Mouse (Mus musculus): ENCODE results near the gene Mthfsl.
"Not testable (repeated sequence)": the region's sequence is repeated elsewhere in the genome, so short reads cannot be mapped to it uniquely, and the experiment has no call there.

Gene Mthfsl

GRCm38 (mm10) chr9:88719989-88720537 is at the start of gene Mthfsl:
Gene Mthfsl (minus strand): TSS chr9:88720296.
- not testable (repeated sequence) for DNase-seq (ENCODE audit: low spot score in 2 of 2)

GRCm38 (mm10) chr9:88769470-88769869 is 49.4 kb upstream of the Mthfsl start:
- DNase-seq (ENCODE audit: low spot score in 2 of 2), result not testable (repeated sequence)

- DNase-seq (ENCODE audit: low spot score in 2 of 2), result not testable (repeated sequence)
Observed at GRCm38 (mm10) chr9:88746687-88747086, 26.6 kb upstream of the Mthfsl start.

GRCm38 (mm10) chr9:88746046-88746445 is 25.9 kb upstream of the Mthfsl start:
- DNase-seq (ENCODE audit: low spot score in 2 of 2), result not testable (repeated sequence)

- DNase-seq (ENCODE audit: low spot score in 2 of 2), result not testable (repeated sequence)
Observed at GRCm38 (mm10) chr9:88735289-88735688, 15.2 kb upstream of the Mthfsl start.

GRCm38 (mm10) chr9:88733182-88733581 is 13.1 kb upstream of the Mthfsl start:
- not testable (repeated sequence) for DNase-seq (ENCODE audit: low spot score in 2 of 2)

GRCm38 (mm10) chr9:88732334-88732733 is 12.2 kb upstream of the Mthfsl start:
- not testable (repeated sequence) for DNase-seq (ENCODE audit: low spot score in 2 of 2)

- not testable (repeated sequence) for DNase-seq (ENCODE audit: low spot score in 2 of 2)
Observed at GRCm38 (mm10) chr9:88731728-88732127, 11.6 kb upstream of the Mthfsl start, which contains the start of gene Bcl2a1d. Gene Bcl2a1d (minus strand): TSS chr9:88731914.

- DNase-seq (ENCODE audit: low spot score in 2 of 2), result not testable (repeated sequence)
Observed at GRCm38 (mm10) chr9:88728311-88728710, 8.2 kb upstream of the Mthfsl start.

- not testable (repeated sequence) for DNase-seq (ENCODE audit: low spot score in 2 of 2)
Observed at GRCm38 (mm10) chr9:88721628-88722027, 1.5 kb upstream of the Mthfsl start.

- not testable (repeated sequence) for DNase-seq (ENCODE audit: low spot score in 2 of 2)
Observed at GRCm38 (mm10) chr9:88719073-88719921, 799 bp downstream of the Mthfsl start.

GRCm38 (mm10) chr9:88718593-88718992 is 1.5 kb downstream of the Mthfsl start:
- not testable (repeated sequence) for DNase-seq (ENCODE audit: low spot score in 2 of 2)

GRCm38 (mm10) chr9:88718140-88718539 is 2.0 kb downstream of the Mthfsl start:
- DNase-seq (ENCODE audit: low spot score in 2 of 2), result peak in 1 of 2 experiments; percentile 63

- not testable (repeated sequence) for DNase-seq (ENCODE audit: low spot score in 2 of 2)
Observed at GRCm38 (mm10) chr9:88714515-88714914, 5.6 kb downstream of the Mthfsl start.

- DNase-seq (ENCODE audit: low spot score in 2 of 2), result not testable (repeated sequence)
Observed at GRCm38 (mm10) chr9:88712164-88712749, 7.8 kb downstream of the Mthfsl start.

- peak in 1 of 2 experiments; percentile 58 for DNase-seq (ENCODE audit: low spot score in 2 of 2)
Observed at GRCm38 (mm10) chr9:88710910-88711438, 9.1 kb downstream of the Mthfsl start.

- peak in 1 of 2 experiments; percentile 53 for DNase-seq (ENCODE audit: low spot score in 2 of 2)
Observed at GRCm38 (mm10) chr9:88710439-88710838, 9.7 kb downstream of the Mthfsl start.

- not testable (repeated sequence) for DNase-seq (ENCODE audit: low spot score in 2 of 2)
Observed at GRCm38 (mm10) chr9:88709794-88710193, 10.3 kb downstream of the Mthfsl start.

GRCm38 (mm10) chr9:88709304-88709703 is 10.8 kb downstream of the Mthfsl start:
- peak in 1 of 2 experiments; percentile 60 for DNase-seq (ENCODE audit: low spot score in 2 of 2)

GRCm38 (mm10) chr9:88706700-88707099 is 13.4 kb downstream of the Mthfsl start:
- DNase-seq (ENCODE audit: low spot score in 2 of 2), result no peak

GRCm38 (mm10) chr9:88705157-88705556 is 14.9 kb downstream of the Mthfsl start:
- not testable (repeated sequence) for DNase-seq (ENCODE audit: low spot score in 2 of 2)

- not testable (repeated sequence) for DNase-seq (ENCODE audit: low spot score in 2 of 2)
Observed at GRCm38 (mm10) chr9:88698746-88699145, 21.4 kb downstream of the Mthfsl start.
